ENCODE assay signal across 10 mouse cellular contexts in the genomic region with DNA sequence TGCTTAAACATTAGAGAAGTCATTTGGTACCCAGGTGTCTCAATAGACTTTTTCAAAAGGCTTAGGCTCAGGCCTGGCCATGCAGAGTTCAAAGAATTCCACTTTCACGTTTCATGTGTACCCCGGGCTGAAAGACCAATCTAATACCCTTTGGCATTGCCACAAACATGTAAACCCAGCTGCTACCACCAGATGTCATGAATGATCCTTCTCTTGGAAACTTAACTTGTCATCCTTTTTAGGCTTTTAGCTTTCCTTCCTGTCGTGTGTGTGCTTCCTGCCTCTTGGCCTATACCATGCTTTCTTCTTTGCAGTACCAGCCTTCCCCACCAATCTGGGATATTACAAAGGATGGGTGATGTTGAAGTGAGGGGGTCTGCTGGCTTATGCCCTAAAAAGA.
DNase-seq lines count a peak whose midpoint lies in the region; ATAC-seq lines count a peak whose summit lies in the region.
"Had no signal": no experiment of that assay in that cellular context is flagged by ENCODE, and none has a peak within 500 bp of the region (broad histone marks: within the 10 kb centered on the region; RNA-seq: fewer than 3 reads in every experiment).

No protein-coding gene starts in this region.

- DNase-seq in embryonic facial prominence, embryonic 11.5 days (ENCODE audit: low spot score), result peak; percentile 6
- DNase-seq in embryonic facial prominence, embryonic 10.5 days (ENCODE audit: low spot score), result no peak
- DNase-seq in kidney, postnatal 10 days, result peak; percentile 44
- DNase-seq in kidney, adult 11 months, result no peak
- peak; percentile 34 for DNase-seq in retina, embryonic 14.5 days (ENCODE audit: low spot score)
- no peak for DNase-seq in retina, postnatal 1 day
- DNase-seq in lung, postnatal 36 days, result peak; percentile 19
- DNase-seq in cerebellum, adult 18-20 months, result no peak
- DNase-seq: cerebellum, adult 2 months; gastrocnemius, postnatal 25 days had no signal

- no peaks in the 10 kb centered on the region for H3K27me3 ChIP-seq in embryonic facial prominence, embryonic 11.5 days (ENCODE audit: control insufficient read depth, insufficient read depth, low read length)
- H3K27me3 ChIP-seq in embryonic facial prominence, embryonic 10.5 days (replicated peaks; ENCODE audit: low read depth, poor library complexity, severe bottlenecking), result no peaks in the 10 kb centered on the region

- no peak overlapping the region for H3K27ac ChIP-seq in embryonic facial prominence, embryonic 11.5 days (replicated peaks; ENCODE audit: low read depth, low read length)
- no peak overlapping the region for H3K27ac ChIP-seq in embryonic facial prominence, embryonic 10.5 days (replicated peaks)

- H3K9ac ChIP-seq in embryonic facial prominence, embryonic 11.5 days (replicated peaks; ENCODE audit: low read length), result no peak overlapping the region

- no peaks in the 10 kb centered on the region for H3K4me1 ChIP-seq in embryonic facial prominence, embryonic 11.5 days (ENCODE audit: control insufficient read depth, insufficient read depth, low read length)
- no peaks in the 10 kb centered on the region for H3K4me1 ChIP-seq in embryonic facial prominence, embryonic 10.5 days

- no peak overlapping the region for H3K4me2 ChIP-seq in embryonic facial prominence, embryonic 11.5 days (ENCODE audit: low read depth, low read length)

- H3K36me3 ChIP-seq in embryonic facial prominence, embryonic 11.5 days (replicated peaks; ENCODE audit: control insufficient read depth, insufficient read depth, low read depth, low read length), result no peaks in the 10 kb centered on the region
- H3K36me3 ChIP-seq in embryonic facial prominence, embryonic 10.5 days (replicated peaks), result no peaks in the 10 kb centered on the region

- no peak for ATAC-seq in embryonic facial prominence, embryonic 11.5 days (replicated peaks; ENCODE audit: insufficient number of reproducible peaks, low FRiP score, low TSS enrichment, low read depth)

- no peaks in the 10 kb centered on the region for H3K9me3 ChIP-seq in embryonic facial prominence, embryonic 11.5 days (replicated peaks; ENCODE audit: control insufficient read depth, low read length)
- H3K9me3 ChIP-seq in embryonic facial prominence, embryonic 10.5 days, result no peaks in the 10 kb centered on the region

- no peak overlapping the region for H3K4me3 ChIP-seq in embryonic facial prominence, embryonic 11.5 days (ENCODE audit: low read depth, low read length)
- no peak overlapping the region for H3K4me3 ChIP-seq in embryonic facial prominence, embryonic 10.5 days

- WGBS in embryonic facial prominence, embryonic 11.5 days, result 48% methylated on average over 3 of the region's 3 CpGs
- WGBS in embryonic facial prominence, embryonic 10.5 days, result 54% methylated on average over 3 of the region's 3 CpGs

Comparison
In these comparisons a context has a peak if more than half of its experiments do, and no peak if none do; other contexts are left out.
1. DNase-seq: peak in embryonic facial prominence, embryonic 11.5 days (single experiment), kidney, postnatal 10 days (single experiment), retina, embryonic 14.5 days (single experiment) and lung, postnatal 36 days (single experiment); none in embryonic facial prominence, embryonic 10.5 days (single experiment), kidney, adult 11 months (single experiment), retina, postnatal 1 day (single experiment) and cerebellum, adult 18-20 months (0 of 2).